Mouse (Mus musculus): Measurements from ENCODE around the gene Il15ra. TPM values are rescaled to one million over a fixed set of nuclear protein-coding genes. Genes with fewer than 3 reads are reported as not detected.
A peak's percentile ranks its signal among the peaks of the same experiment; 100 is the strongest.

Gene Il15ra
- total and polyA plus RNA-seq, 3 experiments, result 12.6 to 16.6 (median 14.4) TPM

- TF ChIP-seq NRF1 (IDR thresholded peaks at IDR 0.05; ENCODE audit: low read depth, low read length), result no peak
- TF ChIP-seq ELF1 (IDR thresholded peaks at IDR 0.05; ENCODE audit: low read depth, low read length), result no peak
- TF ChIP-seq TBP (conservative IDR thresholded peaks at IDR 0.05; ENCODE audit: low read depth, low read length), result no peak
- TF ChIP-seq NELFE (IDR thresholded peaks at IDR 0.05; ENCODE audit: low read depth, low read length), result no peak
- TF ChIP-seq CTCF (conservative IDR thresholded peaks at IDR 0.05 in 1 of 2, IDR thresholded peaks at IDR 0.05 in 1 of 2; ENCODE audit: low read depth in 2 of 2, low read length in 2 of 2), result peak in 1 of 2 experiments; percentile 83; a peak in 2 of 4 replicates
- peak; percentile 77 for TF ChIP-seq SMC3 (IDR thresholded peaks at IDR 0.05; ENCODE audit: low read depth, low read length)
- TF ChIP-seq MYC (IDR thresholded peaks at IDR 0.05; ENCODE audit: low read depth, low read length), result no peak
- TF ChIP-seq KAT2A (IDR thresholded peaks at IDR 0.05; ENCODE audit: insufficient replicate concordance, low read length), result no peak
- TF ChIP-seq USF2 (conservative IDR thresholded peaks at IDR 0.05; ENCODE audit: low read depth, low read length), result no peak
- no peak for TF ChIP-seq MAX (IDR thresholded peaks at IDR 0.05; ENCODE audit: low read length)
Measured at GRCm38 (mm10) chr2:11687436-11687835, 17.7 kb upstream of the Il15ra start (continued).

GRCm38 (mm10) chr2:11690201-11690890, 14.7 kb upstream of the Il15ra start:
- in situ Hi-C loops (cut with MboI; ENCODE audit: low pct_ligation_motif_present, low pct_unique_long_range_greater_than_20kb, low sequenced_read_pairs) (no loop called here), dilution Hi-C loops (cut with MboI; ENCODE audit: extremely low pct_ligation_motif_present, extremely low pct_unique_long_range_greater_than_20kb, low sequenced_read_pairs) (no loop called here)
- peaks cover 2 to 10% of the 10 kb centered on the region in 2 experiments for H3K36me3 ChIP-seq (replicated peaks in 1 of 2; ENCODE audit: control insufficient read depth in 1 of 2, insufficient read depth in 1 of 2, low read length in 1 of 2)
- peak overlapping the region; percentile 9; the same call in 1 of the 2 replicates for H3K4me2 ChIP-seq (ENCODE audit: insufficient read depth, low read depth, poor library complexity, severe bottlenecking)
- no peak overlapping the region for H3K4me3 ChIP-seq (replicated peaks in 1 of 3; ENCODE audit: low read depth in 2 of 3, low read length in 2 of 3, poor library complexity in 1 of 3)
- H3K9ac ChIP-seq (ENCODE audit: insufficient read depth, low read depth), result no peak overlapping the region
- TF ChIP-seq ZKSCAN1 (IDR thresholded peaks at IDR 0.05; ENCODE audit: borderline replicate concordance, low read depth, low read length), result no peak
- TF ChIP-seq MXI1 (IDR thresholded peaks at IDR 0.05; ENCODE audit: low read depth, low read length), result no peak
- no peak for TF ChIP-seq UBTF (IDR thresholded peaks at IDR 0.05; ENCODE audit: low read depth, low read length)
- TF ChIP-seq BHLHE40 (IDR thresholded peaks at IDR 0.05; ENCODE audit: low read depth, low read length), result no peak
- TF ChIP-seq ZMIZ1 (IDR thresholded peaks at IDR 0.05; ENCODE audit: low read depth, low read length), result no peak
- TF ChIP-seq MAZ (IDR thresholded peaks at IDR 0.05; ENCODE audit: low read depth, low read length), result no peak
- no peak for TF ChIP-seq ZC3H11A (IDR thresholded peaks at IDR 0.05; ENCODE audit: low read depth, low read length)
- H3K27ac ChIP-seq (ENCODE audit: insufficient read depth, low read depth), result no peak overlapping the region
- peaks cover 4 to 16% of the 10 kb centered on the region in 2 experiments; a peak in 3 of 4 replicates for H3K4me1 ChIP-seq (ENCODE audit: control insufficient read depth in 1 of 2, insufficient read depth in 2 of 2)
- H3K9me3 ChIP-seq (replicated peaks; ENCODE audit: low read length), result no peaks in the 10 kb centered on the region
- DNase-seq (ENCODE audit: extremely low read depth), result no peak
- H3K79me2 ChIP-seq (replicated peaks; ENCODE audit: control insufficient read depth, extremely low read depth, insufficient read depth, poor library complexity, severe bottlenecking), result no peaks in the 10 kb centered on the region
- no peaks in the 10 kb centered on the region for H3K27me3 ChIP-seq (replicated peaks)

- in situ Hi-C loops (cut with MboI; ENCODE audit: low pct_ligation_motif_present, low pct_unique_long_range_greater_than_20kb, low sequenced_read_pairs) (no loop called here), dilution Hi-C loops (cut with MboI; ENCODE audit: extremely low pct_ligation_motif_present, extremely low pct_unique_long_range_greater_than_20kb, low sequenced_read_pairs) (no loop called here)
- no peak for DNase-seq (ENCODE audit: extremely low read depth)
- H3K9ac ChIP-seq (ENCODE audit: insufficient read depth, low read depth), result no peak overlapping the region
- H3K9me3 ChIP-seq (replicated peaks; ENCODE audit: low read length), result no peaks in the 10 kb centered on the region
- no peak overlapping the region for H3K4me2 ChIP-seq (ENCODE audit: insufficient read depth, low read depth, poor library complexity, severe bottlenecking)
- no peak overlapping the region for H3K27ac ChIP-seq (ENCODE audit: insufficient read depth, low read depth)
- no peaks in the 10 kb centered on the region for H3K79me2 ChIP-seq (replicated peaks; ENCODE audit: control insufficient read depth, extremely low read depth, insufficient read depth, poor library complexity, severe bottlenecking)
- H3K36me3 ChIP-seq (replicated peaks in 1 of 2; ENCODE audit: control insufficient read depth in 1 of 2, insufficient read depth in 1 of 2, low read length in 1 of 2), result peaks cover 0 to 10% of the 10 kb centered on the region in 2 experiments
- no peaks in the 10 kb centered on the region for H3K27me3 ChIP-seq (replicated peaks)
- H3K4me1 ChIP-seq (ENCODE audit: control insufficient read depth in 1 of 2, insufficient read depth in 2 of 2), result peaks cover 0 to 5% of the 10 kb centered on the region in 2 experiments; a peak in 1 of 4 replicates
- H3K4me3 ChIP-seq (replicated peaks in 1 of 3; ENCODE audit: low read depth in 2 of 3, low read length in 2 of 3, poor library complexity in 1 of 3), result no peak overlapping the region
- TF ChIP-seq RCOR1 (conservative IDR thresholded peaks at IDR 0.05; ENCODE audit: low read depth, low read length) (no peak), POLR2A (IDR thresholded peaks at IDR 0.05; ENCODE audit: low read depth, low read length) (no peak), KAT2A (IDR thresholded peaks at IDR 0.05; ENCODE audit: insufficient replicate concordance, low read length) (no peak), MAFK (IDR thresholded peaks at IDR 0.05; ENCODE audit: insufficient replicate concordance, low read length) (no peak), UBTF (IDR thresholded peaks at IDR 0.05; ENCODE audit: low read depth, low read length) (no peak), ELF1 (IDR thresholded peaks at IDR 0.05; ENCODE audit: low read depth, low read length) (no peak), CHD2 (IDR thresholded peaks at IDR 0.05; ENCODE audit: low read length) (no peak)
Measured at GRCm38 (mm10) chr2:11693352-11693751, 11.7 kb upstream of the Il15ra start.

All from CH12.LX (cell line).